Mouse (Mus musculus) embryonic facial prominence, embryonic 14.5 days (tissue): ENCODE results near the gene Gm3336. TPM values are rescaled to one million over a fixed set of nuclear protein-coding genes. Genes with fewer than 3 reads are reported as not detected.

Experiments
- ATAC-seq: fragments of 200-750 bp; cut with Nextera tagmentation; 2 replicates; pipeline ENCODE4 v1.8.0; 2017; ENCODE audit warnings: low read depth, moderate number of reproducible peaks, moderate TSS enrichment
- DNase-seq: peaks from one replicate; pipeline ENCODE4 v3.0.0-alpha.2; 2015; ENCODE audit warnings: low spot score
- H3K27ac ChIP-seq: fragments of 300-500 bp; sonication (generic); replicated peaks from 2 replicates; pipeline ENCODE4 v1.5.1; 2014; ENCODE audit warnings: low read depth, mild to moderate bottlenecking, low read length, moderate library complexity
- H3K27me3 ChIP-seq: fragments of 300-500 bp; sonication (generic); replicated peaks from 2 replicates; pipeline ENCODE4 v1.6.1; 2014; ENCODE audit warnings: low read length; ENCODE audit not compliant: control insufficient read depth, insufficient read depth
- H3K36me3 ChIP-seq: fragments of 300-500 bp; sonication (generic); 2 replicates; pipeline ENCODE4 v1.6.1; 2014; ENCODE audit warnings: low read length, mixed read lengths; ENCODE audit not compliant: control insufficient read depth, insufficient read depth
- H3K4me1 ChIP-seq: fragments of 300-500 bp; sonication (generic); 2 replicates; pipeline ENCODE4 v1.6.1; 2014; ENCODE audit warnings: antibody characterized with exemption, low read length; ENCODE audit not compliant: control insufficient read depth, insufficient read depth
- H3K4me2 ChIP-seq: fragments of 300-500 bp; sonication (generic); 2 replicates; pipeline ENCODE4 v1.6.1; 2014; ENCODE audit warnings: low read depth, mild to moderate bottlenecking, low read length, moderate library complexity, mixed read lengths
- H3K4me3 ChIP-seq: fragments of 300-500 bp; sonication (generic); 2 replicates; pipeline ENCODE4 v1.5.1; 2014; ENCODE audit warnings: low read depth, mild to moderate bottlenecking, low read length
- H3K9ac ChIP-seq: fragments of 300-500 bp; sonication (generic); 2 replicates; pipeline ENCODE4 v1.6.1; 2014; ENCODE audit warnings: low read depth, mild to moderate bottlenecking, low read length, moderate library complexity, mixed read lengths
- H3K9me3 ChIP-seq: fragments of 300-500 bp; sonication (generic); 2 replicates; pipeline ENCODE4 v1.6.1; 2016; ENCODE audit warnings: low read length; ENCODE audit not compliant: control insufficient read depth
- WGBS: fragments of 180-500 bp; shearing (Covaris S2); extraction: QIAGEN DNeasy Blood & Tissue Kit; methylation state at CpG from one replicate; pipeline ENCODE4 v1.1.7; 2014; 5-methylcytosine and 5-hydroxymethylcytosine counted together
- polyA plus RNA-seq: library from polyadenylated mRNA; unstranded; fragments of >200 nt; fragmentation: Nextera tagmentation; extraction: Ambion mirVana; gene quantifications from 2 replicates; pipeline ENCODE4 v1.2.1, GENCODE M21; 2014

Gene Gm3336
- polyA plus RNA-seq, 1 experiment from 2014 or later = not detected

GRCm38 (mm10) chr8:70716521-70717400 is 1.6 kb upstream of the Gm3336 start:
- DNase-seq (no peak), ATAC-seq (no peak)
- no peak overlapping the region for H3K9ac ChIP-seq
- H3K27me3 ChIP-seq = no peaks in the 10 kb centered on the region
- no peaks in the 10 kb centered on the region for H3K36me3 ChIP-seq
- H3K4me3 ChIP-seq = no peak overlapping the region
- WGBS = 86% methylated on average over 38 of the region's 40 CpGs
- no peak overlapping the region for H3K4me2 ChIP-seq
- no peak overlapping the region for H3K27ac ChIP-seq
- H3K9me3 ChIP-seq = no peaks in the 10 kb centered on the region
- H3K4me1 ChIP-seq = no peaks in the 10 kb centered on the region

- Histone ChIP-seq H3K27me3 (no peaks in the 10 kb centered on the region), H3K9me3 (no peaks in the 10 kb centered on the region), H3K36me3 (no peaks in the 10 kb centered on the region), H3K27ac (no peak overlapping the region), H3K4me1 (no peaks in the 10 kb centered on the region), H3K4me3 (no peak overlapping the region), H3K4me2 (no peak overlapping the region), H3K9ac (no peak overlapping the region)
- DNase-seq (no peak), ATAC-seq (no peak)
- 56% methylated on average over 9 of the region's 9 CpGs for WGBS
Observed at GRCm38 (mm10) chr8:70719796-70720270, 1.5 kb downstream of the Gm3336 start.

GRCm38 (mm10) chr8:70720739-70721138 is 2.4 kb downstream of the Gm3336 start:
- Histone ChIP-seq H3K36me3 (no peaks in the 10 kb centered on the region), H3K9me3 (no peaks in the 10 kb centered on the region), H3K9ac (peak overlapping the region; percentile 21; the same call in 1 of the 2 replicates), H3K4me3 (no peak overlapping the region), H3K4me1 (no peaks in the 10 kb centered on the region), H3K4me2 (no peak overlapping the region), H3K27ac (no peak overlapping the region), H3K27me3 (no peaks in the 10 kb centered on the region)
- peak; percentile 50; the same call in 1 of the 2 replicates for ATAC-seq
- 4% methylated on average over 3 of the region's 3 CpGs for WGBS
- DNase-seq = peak; percentile 62

- H3K4me2 ChIP-seq = no peak overlapping the region
- ATAC-seq = no peak
- H3K4me3 ChIP-seq = no peak overlapping the region
Observed at GRCm38 (mm10) chr8:70721601-70722000, 3.3 kb downstream of the Gm3336 start.

GRCm38 (mm10) chr8:70723486-70724210 is 5.3 kb downstream of the Gm3336 start, which contains the start of gene Pde4c:
TSS of gene Pde4c (plus strand) at chr8:70723720.
- H3K27ac ChIP-seq = no peak within 1 kb of the TSS
- no peak for DNase-seq
- ATAC-seq = no peak
- H3K36me3 ChIP-seq = no peaks in the 10 kb centered on the region
- no peak within 1 kb of the TSS for H3K9ac ChIP-seq
- H3K4me3 ChIP-seq = no peak within 1 kb of the TSS
- whole genome bisulfite sequencing = 53% methylated on average over 7 of the region's 7 CpGs
- H3K4me1 ChIP-seq = no peaks in the 10 kb centered on the region
- H3K27me3 ChIP-seq = peaks cover 16% of the 10 kb centered on the region
- no peaks in the 10 kb centered on the region for H3K9me3 ChIP-seq
- no peak within 1 kb of the TSS for H3K4me2 ChIP-seq

More at GRCm38 (mm10) chr8:70721601-70722000, 3.3 kb downstream of the Gm3336 start:
- no peaks in the 10 kb centered on the region for H3K36me3 ChIP-seq
- no peak overlapping the region for H3K27ac ChIP-seq
- no peaks in the 10 kb centered on the region for H3K4me1 ChIP-seq
- no peak for DNase-seq
- peaks cover 3% of the 10 kb centered on the region for H3K27me3 ChIP-seq
- H3K9ac ChIP-seq = no peak overlapping the region
- WGBS = 78% methylated on average over 8 of the region's 8 CpGs
- H3K9me3 ChIP-seq = no peaks in the 10 kb centered on the region

GRCm38 (mm10) chr8:70724216-70724615 is 5.9 kb downstream of the Gm3336 start:
- Histone ChIP-seq H3K27me3 (peaks cover 22% of the 10 kb centered on the region), H3K27ac (no peak overlapping the region), H3K4me3 (no peak overlapping the region), H3K4me1 (no peaks in the 10 kb centered on the region), H3K4me2 (no peak overlapping the region), H3K9ac (no peak overlapping the region), H3K36me3 (no peaks in the 10 kb centered on the region), H3K9me3 (no peaks in the 10 kb centered on the region)
- ATAC-seq = no peak
- WGBS = 67% methylated on average over 12 of the region's 12 CpGs
- DNase-seq = no peak

GRCm38 (mm10) chr8:70725792-70726447 is 7.6 kb downstream of the Gm3336 start:
- Histone ChIP-seq H3K4me2 (no peak overlapping the region), H3K27me3 (peaks cover 39% of the 10 kb centered on the region), H3K27ac (no peak overlapping the region), H3K4me1 (no peaks in the 10 kb centered on the region), H3K9ac (no peak overlapping the region), H3K4me3 (no peak overlapping the region), H3K36me3 (no peaks in the 10 kb centered on the region), H3K9me3 (no peaks in the 10 kb centered on the region)
- DNase-seq = no peak
- ATAC-seq = no peak
- 23% methylated on average over 14 of the region's 14 CpGs for WGBS

- Histone ChIP-seq H3K27ac (no peak overlapping the region), H3K4me2 (no peak overlapping the region), H3K4me1 (no peaks in the 10 kb centered on the region), H3K9ac (no peak overlapping the region), H3K9me3 (no peaks in the 10 kb centered on the region), H3K4me3 (no peak overlapping the region), H3K27me3 (peaks cover 41% of the 10 kb centered on the region), H3K36me3 (no peaks in the 10 kb centered on the region)
- ATAC-seq = no peak
- 44% methylated on average over 11 of the region's 11 CpGs for WGBS
- DNase-seq = no peak
Observed at GRCm38 (mm10) chr8:70726721-70727120, 8.4 kb downstream of the Gm3336 start.
